Mouse (Mus musculus): ENCODE results near the gene Mettl8. TPM values are rescaled to one million over a fixed set of nuclear protein-coding genes. Genes with fewer than 3 reads are reported as not detected.
A peak's percentile ranks its signal among the peaks of the same experiment; 100 is the strongest.

The Mettl8 gene
- total and polyA plus RNA-seq, 3 experiments, result 20.0 to 21.7 TPM; not detected in 1

DNA sequence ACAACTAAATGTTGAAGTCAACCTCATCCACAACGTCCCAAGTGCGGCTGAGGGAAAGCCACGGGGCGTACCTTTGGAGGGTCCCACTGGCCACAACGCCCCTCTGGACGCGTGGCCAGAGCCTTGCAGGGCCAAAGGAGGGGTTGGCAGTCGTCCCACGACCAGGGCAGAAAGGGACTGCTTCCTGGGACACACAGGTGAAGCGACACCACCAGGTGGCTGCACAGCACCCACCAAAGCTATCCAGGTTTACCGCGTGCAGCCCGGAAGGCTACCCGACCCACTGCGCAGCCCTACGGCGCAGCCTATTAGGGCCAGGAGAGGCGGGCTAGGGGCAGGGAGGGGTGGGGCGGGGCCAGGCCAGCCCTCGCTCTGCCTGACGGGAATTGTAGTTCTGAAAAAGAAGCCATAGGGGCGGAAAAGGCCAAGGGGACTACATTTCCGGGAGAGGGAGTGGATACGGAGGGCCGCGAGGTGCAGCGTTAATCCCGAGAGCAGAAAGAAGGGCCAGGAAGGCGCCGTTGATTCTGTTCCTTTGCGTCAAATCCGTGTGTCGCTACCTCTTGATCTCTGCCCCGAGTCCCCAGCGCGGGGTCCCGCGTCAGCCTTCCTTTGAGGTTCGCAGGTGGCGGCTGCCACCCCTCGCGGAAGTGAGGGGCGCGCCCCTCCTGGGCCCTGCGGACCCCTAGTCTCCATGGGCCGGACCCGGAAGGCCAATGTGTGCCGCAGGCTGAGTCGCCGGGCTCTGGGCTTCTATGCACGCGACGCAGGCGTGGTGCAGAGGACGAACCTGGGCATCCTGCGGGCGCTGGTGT lies at the start of gene Mettl8, which contains the start of gene Dcaf17 (continued):
- no peak; the same call in 1 of the 2 replicates for TF ChIP-seq E2F4 (IDR thresholded peaks at IDR 0.05; ENCODE audit: borderline replicate concordance, low read depth, low read length)
- peak; percentile 28; the same call in 1 of the 2 replicates for TF ChIP-seq SMC3 (IDR thresholded peaks at IDR 0.05; ENCODE audit: low read depth, low read length)
- TF ChIP-seq RCOR1 (IDR thresholded peaks at IDR 0.05; ENCODE audit: low read depth, low read length), result no peak; the same call in 1 of the 2 replicates
- peak; percentile 93 for TF ChIP-seq CHD2 (IDR thresholded peaks at IDR 0.05; ENCODE audit: low read length)

DNA sequence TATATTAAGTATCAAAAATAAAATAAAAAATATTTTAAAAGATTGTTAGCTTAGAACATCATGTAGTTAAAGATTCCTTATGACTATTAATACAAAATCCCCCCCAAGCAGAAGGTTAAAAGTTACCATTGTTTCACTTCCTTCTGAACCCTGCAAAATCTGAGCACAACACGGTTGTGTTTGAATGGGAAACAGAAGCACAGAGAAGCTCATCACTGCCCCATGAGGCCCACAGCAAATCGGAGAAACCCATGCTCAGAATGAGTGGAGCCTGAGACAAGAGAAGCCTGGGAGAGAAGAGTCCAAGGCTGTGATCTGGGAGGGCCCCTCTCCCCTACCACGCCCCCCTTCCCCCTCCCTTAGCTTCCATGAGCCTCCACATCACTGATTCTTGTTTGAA lies 49.3 kb upstream of the Mettl8 start:
- no peaks in the 10 kb centered on the region for H3K27me3 ChIP-seq (ENCODE audit: control insufficient read depth in 1 of 2, insufficient read depth in 2 of 2, low read length in 2 of 2)
- peaks cover 0 to 12% of the 10 kb centered on the region in 2 experiments; a peak in 2 of 4 replicates for H3K36me3 ChIP-seq (ENCODE audit: control insufficient read depth in 1 of 2, insufficient read depth in 2 of 2, low read length in 2 of 2)
- TF ChIP-seq GATA1 (IDR thresholded peaks at IDR 0.05; ENCODE audit: low read depth, low read length) (no peak), MXI1 (IDR thresholded peaks at IDR 0.05; ENCODE audit: low read depth, low read length) (no peak), E2F4 (IDR thresholded peaks at IDR 0.05; ENCODE audit: borderline replicate concordance, low read depth, low read length) (no peak), CHD1 (IDR thresholded peaks at IDR 0.05; ENCODE audit: low read depth, low read length) (no peak)
- H3K9me3 ChIP-seq (replicated peaks; ENCODE audit: insufficient read depth, low read length), result no peaks in the 10 kb centered on the region
- H3K79me2 ChIP-seq (ENCODE audit: control insufficient read depth, insufficient read depth, low read length, poor library complexity), result no peaks in the 10 kb centered on the region
- H3K27ac ChIP-seq (ENCODE audit: control insufficient read depth, low read depth, low read length), result no peak overlapping the region
- DNase-seq (ENCODE audit: low read depth, low spot score), result no peak
- no peak overlapping the region for H3K4me3 ChIP-seq (ENCODE audit: control insufficient read depth in 1 of 2, insufficient read depth in 1 of 2, low read depth in 2 of 2, low read length in 2 of 2)
- H3K9ac ChIP-seq (ENCODE audit: control insufficient read depth, low read depth, low read length, poor library complexity, severe bottlenecking), result no peak overlapping the region
- H3K4me1 ChIP-seq (ENCODE audit: control insufficient read depth in 1 of 2, insufficient read depth in 2 of 2, low read length in 2 of 2), result peaks cover 4 to 14% of the 10 kb centered on the region in 2 experiments; a peak in 3 of 4 replicates

DNA sequence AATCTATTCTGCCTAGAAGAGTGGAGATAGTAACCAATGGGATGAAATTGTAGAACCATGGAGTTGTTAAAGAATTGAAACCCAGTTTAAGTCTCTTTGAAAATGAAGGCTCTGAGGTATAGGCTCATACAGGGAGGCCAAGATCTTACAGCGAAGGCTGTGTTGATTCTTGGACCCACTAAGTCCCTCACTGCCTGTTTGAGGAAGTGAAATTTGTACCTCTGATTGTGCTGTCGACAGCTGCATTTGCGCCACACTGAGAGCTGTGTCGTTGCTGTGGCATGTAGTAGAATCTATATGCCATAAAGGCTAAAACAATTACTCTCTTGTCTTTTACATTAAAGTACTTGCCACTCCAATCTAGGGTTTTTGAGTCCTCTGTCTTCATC lies 47.9 kb upstream of the Mettl8 start:
- Histone ChIP-seq H3K9ac (ENCODE audit: control insufficient read depth, low read depth, low read length, poor library complexity, severe bottlenecking) (peak overlapping the region; percentile 18; the same call in 1 of the 2 replicates), H3K27me3 (ENCODE audit: control insufficient read depth in 1 of 2, insufficient read depth in 2 of 2, low read length in 2 of 2) (no peaks in the 10 kb centered on the region), H3K4me3 (ENCODE audit: control insufficient read depth in 1 of 2, insufficient read depth in 1 of 2, low read depth in 2 of 2, low read length in 2 of 2) (peak overlapping the region in 1 of 2 experiments; percentile 25; a peak in 1 of 4 replicates), H3K36me3 (ENCODE audit: control insufficient read depth in 1 of 2, insufficient read depth in 2 of 2, low read length in 2 of 2) (peaks cover 0 to 12% of the 10 kb centered on the region in 2 experiments; a peak in 2 of 4 replicates), H3K9me3 (replicated peaks; ENCODE audit: insufficient read depth, low read length) (no peaks in the 10 kb centered on the region), H3K4me1 (ENCODE audit: control insufficient read depth in 1 of 2, insufficient read depth in 2 of 2, low read length in 2 of 2) (peaks cover 4 to 14% of the 10 kb centered on the region in 2 experiments; a peak in 3 of 4 replicates), H3K27ac (ENCODE audit: control insufficient read depth, low read depth, low read length) (peak overlapping the region; percentile 32; the same call in 1 of the 2 replicates), H3K79me2 (ENCODE audit: control insufficient read depth, insufficient read depth, low read length, poor library complexity) (no peaks in the 10 kb centered on the region)
- DNase-seq (ENCODE audit: low read depth, low spot score), result peak; percentile 82
- TF ChIP-seq GABPA (IDR thresholded peaks at IDR 0.05; ENCODE audit: low read depth, low read length) (no peak), SMC3 (IDR thresholded peaks at IDR 0.05; ENCODE audit: low read depth, low read length) (peak; percentile 12; the same call in 1 of the 2 replicates), MAX (IDR thresholded peaks at IDR 0.05; ENCODE audit: low read length) (no peak), JUND (IDR thresholded peaks at IDR 0.05; ENCODE audit: low read depth, low read length) (no peak), CHD1 (IDR thresholded peaks at IDR 0.05; ENCODE audit: low read depth, low read length) (peak; percentile 77; the same call in 1 of the 2 replicates), EP300 (IDR thresholded peaks at IDR 0.05; ENCODE audit: low read depth in 1 of 2, low read length in 2 of 2) (peak in 1 of 2 experiments; percentile 2; a peak in 3 of 4 replicates), SIN3A (IDR thresholded peaks at IDR 0.05; ENCODE audit: low read length) (peak; percentile 71), NELFE (IDR thresholded peaks at IDR 0.05; ENCODE audit: low read depth, low read length) (no peak), MYB (IDR thresholded peaks at IDR 0.05; ENCODE audit: low read depth, low read length) (no peak), POLR2AphosphoS5 (IDR thresholded peaks at IDR 0.05; ENCODE audit: borderline replicate concordance, low read depth, low read length) (no peak), POLR2A (IDR thresholded peaks at IDR 0.05; ENCODE audit: control insufficient read depth in 1 of 2, insufficient read depth in 1 of 2, low read depth in 1 of 2, low read length in 2 of 2, poor library complexity in 1 of 2) (no peak), GATA1 (IDR thresholded peaks at IDR 0.05; ENCODE audit: low read depth, low read length) (no peak), POLR2AphosphoS2 (IDR thresholded peaks at IDR 0.05; ENCODE audit: low read length) (0 out of 2 replicates have a peak, but pooled peaks have one; percentile 7), USF1 (IDR thresholded peaks at IDR 0.05; ENCODE audit: low read depth, low read length) (no peak), MXI1 (IDR thresholded peaks at IDR 0.05; ENCODE audit: low read depth, low read length) (peak; percentile 44; the same call in 1 of the 2 replicates), BHLHE40 (IDR thresholded peaks at IDR 0.05; ENCODE audit: borderline replicate concordance, low read depth, low read length) (no peak), TCF12 (IDR thresholded peaks at IDR 0.05; ENCODE audit: low read depth, low read length) (peak; percentile 2; the same call in 1 of the 2 replicates), KAT2A (conservative IDR thresholded peaks at IDR 0.05; ENCODE audit: low read depth, low read length) (no peak), UBTF (IDR thresholded peaks at IDR 0.05; ENCODE audit: borderline replicate concordance, insufficient read depth, low read depth, low read length) (no peak), ZNF384 (IDR thresholded peaks at IDR 0.05; ENCODE audit: low read depth, low read length) (no peak), ZKSCAN1 (IDR thresholded peaks at IDR 0.05; ENCODE audit: low read depth, low read length) (peak; percentile 83)
